Mouse (Mus musculus): ENCODE results near the gene Serpinb9e.
"Not testable (repeated sequence)": the region's sequence is repeated elsewhere in the genome, so short reads cannot be mapped to it uniquely, and the experiment has no call there.

Gene Serpinb9e

GRCm38 (mm10) chr13:33249312-33249711 lies at the start of gene Serpinb9e:
Gene Serpinb9e (plus strand): TSS chr13:33249612.
- DNase-seq (ENCODE audit: low spot score), result not testable (repeated sequence)

GRCm38 (mm10) chr13:33199740-33200139 lies 49.7 kb upstream of the Serpinb9e start:
- no peak for DNase-seq (ENCODE audit: low spot score)

GRCm38 (mm10) chr13:33308631-33309030 lies 59.2 kb downstream of the Serpinb9e start:
- DNase-seq (ENCODE audit: low spot score), result not testable (repeated sequence)
